Mouse (Mus musculus) brain, embryonic 14.5 days (tissue): Measurements from ENCODE around the gene Grb10. TPM values are rescaled to one million over a fixed set of nuclear protein-coding genes. Genes with fewer than 3 reads are reported as not detected.

Source experiments
- DNase-seq: peaks from one replicate; pipeline ENCODE4 v3.0.0-alpha.2; 2011; ENCODE audit warnings: low read depth
- CTCF ChIP-seq: fragments of 200-500 bp; IDR thresholded peaks from 2 replicates; pipeline ENCODE4 v1.5.1; 2012; ENCODE audit warnings: inconsistent platforms, mild to moderate bottlenecking, moderate library complexity, borderline replicate concordance; ENCODE audit not compliant: insufficient read depth, insufficient read length; ENCODE audit errors: extremely low read depth
- POLR2A ChIP-seq: fragments of 200-500 bp; IDR thresholded peaks from 2 replicates; pipeline ENCODE4 v1.6.1; 2012; ENCODE audit warnings: mild to moderate bottlenecking, inconsistent platforms, borderline replicate concordance; ENCODE audit not compliant: poor library complexity, insufficient read depth, insufficient read length, severe bottlenecking; ENCODE audit errors: extremely low read depth
- polyA plus RNA-seq: library from polyadenylated mRNA; depleted of rRNA; stranded (reverse); fragments of >200 nt; gene quantifications from 2 replicates; pipeline ENCODE4 v1.2.3, GENCODE M21; 2012

Grb10 gene
- polyA plus RNA-seq, 1 experiment, result 146 TPM

GRCm38 (mm10) chr11:12041379-12041778, 2.9 kb upstream of the Grb10 start:
- TF ChIP-seq POLR2A, result no peak
- no peak for TF ChIP-seq CTCF
- DNase-seq, result no peak

- no peak for DNase-seq
- TF ChIP-seq CTCF (no peak), POLR2A (no peak)
Measured at GRCm38 (mm10) chr11:12040391-12040790, 1.9 kb upstream of the Grb10 start.

- no peak for TF ChIP-seq CTCF
- no peak for TF ChIP-seq POLR2A
- DNase-seq, result peak; percentile 44
Measured at GRCm38 (mm10) chr11:12039748-12040147, 1.3 kb upstream of the Grb10 start.

GRCm38 (mm10) chr11:12039098-12039497, 615 bp upstream of the Grb10 start:
- TF ChIP-seq POLR2A (no peak), CTCF (peak; percentile 25; the same call in 1 of the 2 replicates)
- DNase-seq, result peak; percentile 80

- TF ChIP-seq POLR2A, result no peak
- no peak for TF ChIP-seq CTCF
- peak; percentile 46 for DNase-seq
Measured at GRCm38 (mm10) chr11:12037689-12038469, 604 bp downstream of the Grb10 start.

- DNase-seq, result peak; percentile 67
- no peak; the same call in 1 of the 2 replicates for TF ChIP-seq POLR2A
- no peak for TF ChIP-seq CTCF
Measured at GRCm38 (mm10) chr11:12037075-12037686, 1.3 kb downstream of the Grb10 start.

GRCm38 (mm10) chr11:12035916-12036910, 2.3 kb downstream of the Grb10 start:
- peak; percentile 54 for DNase-seq
- TF ChIP-seq POLR2A (no peak), CTCF (no peak)

- no peak for TF ChIP-seq CTCF
- TF ChIP-seq POLR2A, result no peak
- DNase-seq, result peak; percentile 55
Measured at GRCm38 (mm10) chr11:12035324-12035723, 3.2 kb downstream of the Grb10 start.

- DNase-seq, result peak; percentile 29
- no peak for TF ChIP-seq POLR2A
- no peak for TF ChIP-seq CTCF
Measured at GRCm38 (mm10) chr11:12034781-12035180, 3.7 kb downstream of the Grb10 start.

GRCm38 (mm10) chr11:12034371-12034770, 4.1 kb downstream of the Grb10 start:
- TF ChIP-seq CTCF (no peak), POLR2A (no peak)

GRCm38 (mm10) chr11:12032831-12033230, 5.7 kb downstream of the Grb10 start:
- no peak for TF ChIP-seq CTCF
- no peak for TF ChIP-seq POLR2A
- peak; percentile 34 for DNase-seq

More at GRCm38 (mm10) chr11:12034371-12034770, 4.1 kb downstream of the Grb10 start:
- DNase-seq, result peak; percentile 59

- TF ChIP-seq POLR2A (no peak), CTCF (no peak)
- DNase-seq, result peak; percentile 69
Measured at GRCm38 (mm10) chr11:12026638-12027037, 11.8 kb downstream of the Grb10 start.
